14 mouse cellular contexts compared by ENCODE assay signal in the genomic region with DNA sequence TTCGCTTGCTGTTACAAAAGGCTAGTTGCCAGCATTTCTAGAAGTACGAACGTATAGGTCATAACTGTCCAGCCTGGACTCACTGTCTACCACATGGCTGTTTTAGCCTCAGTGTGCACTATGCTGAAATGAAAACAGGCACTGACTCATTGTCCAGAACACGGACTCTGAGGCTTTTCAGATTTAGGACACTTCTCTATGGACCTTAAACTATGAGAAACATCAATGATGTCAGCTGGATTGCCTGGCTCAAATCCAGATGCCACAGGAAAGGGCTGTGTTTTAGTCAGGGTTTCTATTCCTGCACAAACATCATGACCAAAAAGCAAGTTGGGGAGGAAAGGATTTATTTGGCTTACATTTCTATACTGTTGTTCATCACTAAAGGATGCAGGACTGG. TPM values are rescaled to one million over a fixed set of nuclear protein-coding genes. Genes with fewer than 3 reads are reported as not detected.
DNase-seq lines count a peak whose midpoint lies in the region; ATAC-seq and TF ChIP-seq lines count a peak whose summit lies in the region.
"Had no signal": no experiment of that assay in that cellular context is flagged by ENCODE, and none has a peak within 500 bp of the region (broad histone marks: within the 10 kb centered on the region; RNA-seq: fewer than 3 reads in every experiment).

No protein-coding gene starts in this region.

- DNase-seq in kidney, adult 2 months = peak; percentile 59
- peak; percentile 87 for DNase-seq in 416B (ENCODE audit: low read depth)
- DNase-seq in adrenal gland, adult 18-20 months (ENCODE audit: low spot score in 2 of 2) = peak; percentile 27 to 29
- DNase-seq in kidney, postnatal 14 days = peak; percentile 41
- no peak for DNase-seq in embryonic facial prominence, embryonic 10.5 days (ENCODE audit: low spot score)
- DNase-seq in right cerebral cortex, adult 18-20 months = no peak
- DNase-seq: cerebellum, postnatal 14 days; lung, adult 18-20 months; thymus, postnatal 14 days had no signal

- H3K9me3 ChIP-seq in kidney, embryonic 16.5 days (ENCODE audit: low read length) = no peaks in the 10 kb centered on the region
- H3K9me3 ChIP-seq in embryonic facial prominence, embryonic 10.5 days = no peaks in the 10 kb centered on the region
- H3K9me3 ChIP-seq: limb, embryonic 10.5 days; midbrain, embryonic 13.5 days; stomach, embryonic 15.5 days had no signal

- ATAC-seq in kidney, embryonic 16.5 days (ENCODE audit: low FRiP score, low TSS enrichment) = no peak
- ATAC-seq: midbrain, embryonic 13.5 days had no signal

- H3K36me3 ChIP-seq in kidney, adult 2 months (ENCODE audit: control insufficient read depth, insufficient read depth, low read length) = no peaks in the 10 kb centered on the region
- no peaks in the 10 kb centered on the region for H3K36me3 ChIP-seq in kidney, embryonic 16.5 days (ENCODE audit: insufficient read depth, low read length)
- H3K36me3 ChIP-seq in embryonic facial prominence, embryonic 10.5 days (replicated peaks) = no peaks in the 10 kb centered on the region
- H3K36me3 ChIP-seq: limb, embryonic 10.5 days; midbrain, embryonic 13.5 days; stomach, embryonic 15.5 days had no signal

- H3K4me1 ChIP-seq in kidney, adult 2 months (ENCODE audit: control insufficient read depth, insufficient read depth, low read length) = peaks cover 7% of the 10 kb centered on the region; the same call in 1 of the 2 replicates
- H3K4me1 ChIP-seq in kidney, embryonic 16.5 days (ENCODE audit: insufficient read depth, low read length) = no peaks in the 10 kb centered on the region
- no peaks in the 10 kb centered on the region for H3K4me1 ChIP-seq in embryonic facial prominence, embryonic 10.5 days
- H3K4me1 ChIP-seq: limb, embryonic 10.5 days; midbrain, embryonic 13.5 days; stomach, embryonic 15.5 days had no signal

- no peak overlapping the region for H3K9ac ChIP-seq in kidney, embryonic 16.5 days (replicated peaks; ENCODE audit: low read length)
- H3K9ac ChIP-seq: midbrain, embryonic 13.5 days; stomach, embryonic 15.5 days had no signal

- no peak overlapping the region for H3K4me2 ChIP-seq in kidney, embryonic 16.5 days (replicated peaks; ENCODE audit: low read depth, low read length)
- H3K4me2 ChIP-seq: midbrain, embryonic 13.5 days; stomach, embryonic 15.5 days had no signal

- no peak for TF ChIP-seq CTCF in kidney, adult 2 months (conservative IDR thresholded peaks at IDR 0.05; ENCODE audit: insufficient read depth, insufficient read length, low read depth, low read length)

- no peak overlapping the region for H3K27ac ChIP-seq in kidney, adult 2 months (ENCODE audit: insufficient read depth, low read depth, low read length)
- no peak overlapping the region for H3K27ac ChIP-seq in kidney, embryonic 16.5 days (ENCODE audit: low read length)
- no peak overlapping the region for H3K27ac ChIP-seq in embryonic facial prominence, embryonic 10.5 days (replicated peaks)
- H3K27ac ChIP-seq: layer of hippocampus, adult 2 months; limb, embryonic 10.5 days; midbrain, embryonic 13.5 days; stomach, embryonic 15.5 days had no signal

- TF ChIP-seq POLR2A in kidney, adult 2 months (IDR thresholded peaks at IDR 0.05; ENCODE audit: low read depth, low read length) = no peak

- H3K27me3 ChIP-seq in kidney, adult 2 months (replicated peaks; ENCODE audit: control insufficient read depth, insufficient read depth, low read length) = no peaks in the 10 kb centered on the region
- H3K27me3 ChIP-seq in kidney, embryonic 16.5 days (ENCODE audit: insufficient read depth, low read length) = no peaks in the 10 kb centered on the region
- H3K27me3 ChIP-seq in embryonic facial prominence, embryonic 10.5 days (replicated peaks; ENCODE audit: low read depth, poor library complexity, severe bottlenecking) = no peaks in the 10 kb centered on the region
- H3K27me3 ChIP-seq: midbrain, embryonic 13.5 days; stomach, embryonic 15.5 days had no signal

- 55% methylated on average over 4 of the region's 4 CpGs for WGBS in kidney, adult 2 months
- 80% methylated on average over 4 of the region's 4 CpGs for WGBS in kidney, embryonic 16.5 days
- WGBS in embryonic facial prominence, embryonic 10.5 days = 90% methylated on average over 4 of the region's 4 CpGs

- no peak overlapping the region for H3K4me3 ChIP-seq in kidney, adult 2 months (ENCODE audit: insufficient read depth, low read depth, low read length)
- H3K4me3 ChIP-seq in kidney, embryonic 16.5 days (ENCODE audit: low read length) = no peak overlapping the region
- H3K4me3 ChIP-seq in embryonic facial prominence, embryonic 10.5 days = no peak overlapping the region
- H3K4me3 ChIP-seq: layer of hippocampus, adult 2 months; limb, embryonic 10.5 days; midbrain, embryonic 13.5 days; stomach, embryonic 15.5 days had no signal

RNA-seq across cellular contexts. Expression of gene Ankib1, which starts 15.2 kb away (rescaled TPM):
- polyA plus RNA-seq in kidney, adult 2 months (2012; rRNA removed) = 21.9 and 22.3 TPM in 2 replicates
- 11.5 and 12.1 TPM in 2 replicates for polyA plus RNA-seq in kidney, embryonic 16.5 days (2015; fragmentation: Nextera tagmentation; extraction: Ambion mirVana)
- total RNA-seq in adrenal gland, adult 18-20 months (2021) = 10 to 100 TPM; 53.7 to 84.6 TPM
- polyA plus RNA-seq in embryonic facial prominence, embryonic 10.5 days (2016; fragmentation: Nextera tagmentation; extraction: Ambion mirVana) = 9.2 and 9.3 TPM in 2 replicates

RNA-seq across cellular contexts. Expression of gene Krit1, which starts 15.4 kb away (rescaled TPM):
- polyA plus RNA-seq in kidney, adult 2 months (2012; rRNA removed) = 6.9 and 8.3 TPM in 2 replicates
- 44.6 and 48.8 TPM in 2 replicates for polyA plus RNA-seq in kidney, embryonic 16.5 days (2015; fragmentation: Nextera tagmentation; extraction: Ambion mirVana)
- total RNA-seq in adrenal gland, adult 18-20 months (2021) = 10 to 100 TPM; 43.7 to 52.4 TPM
- polyA plus RNA-seq in embryonic facial prominence, embryonic 10.5 days (2016; fragmentation: Nextera tagmentation; extraction: Ambion mirVana) = 57.1 and 57.8 TPM in 2 replicates

RNA-seq across cellular contexts. Expression of gene Lrrd1, which starts 57.4 kb away (rescaled TPM):
- 0.11 and 0.20 TPM in 2 replicates for polyA plus RNA-seq in kidney, adult 2 months (2012; rRNA removed)
- not detected in 2 replicates for polyA plus RNA-seq in kidney, embryonic 16.5 days (2015; fragmentation: Nextera tagmentation; extraction: Ambion mirVana)
- not detected for total RNA-seq in adrenal gland, adult 18-20 months (2021)
- polyA plus RNA-seq in embryonic facial prominence, embryonic 10.5 days (2016; fragmentation: Nextera tagmentation; extraction: Ambion mirVana) = 0.07 TPM in 1 of 2 replicates, not detected in the other
- polyA plus RNA-seq: limb, embryonic 10.5 days had no signal

Comparison
In these comparisons a context has a peak if more than half of its experiments do, and no peak if none do; other contexts are left out.
1. DNase-seq: peak in kidney, adult 2 months (single experiment), 416B (single experiment), adrenal gland, adult 18-20 months (2 of 2) and kidney, postnatal 14 days (single experiment); none in embryonic facial prominence, embryonic 10.5 days (single experiment) and right cerebral cortex, adult 18-20 months (single experiment).